Mouse (Mus musculus) layer of hippocampus, postnatal 10 days (tissue): ENCODE data around the gene Olfr533. TPM values are rescaled to one million over a fixed set of nuclear protein-coding genes. Genes with fewer than 3 reads are reported as not detected.
"Not testable (repeated sequence)": the region's sequence is repeated elsewhere in the genome, so short reads cannot be mapped to it uniquely, and the experiment has no call there.

Experiments used
- DNase-seq, 2 experiments: peaks; one replicate each; pipeline ENCODE4 v3.0.0; 2021; ENCODE audit warnings: low spot score in 2 of 2
- long read RNA-seq: library from polyadenylated mRNA; stranded (forward); transcript quantifications from one replicate; pipeline ENCODE4 v2.0.0, GENCODE M21; 2023
- total RNA-seq, 2 experiments: library from RNA; stranded (reverse); gene quantifications; 2 replicates each; pipeline ENCODE4 v1.2.3; 2021

Olfr533 gene
- not detected for total RNA-seq
- long read RNA-seq: 0 reads

DNA sequence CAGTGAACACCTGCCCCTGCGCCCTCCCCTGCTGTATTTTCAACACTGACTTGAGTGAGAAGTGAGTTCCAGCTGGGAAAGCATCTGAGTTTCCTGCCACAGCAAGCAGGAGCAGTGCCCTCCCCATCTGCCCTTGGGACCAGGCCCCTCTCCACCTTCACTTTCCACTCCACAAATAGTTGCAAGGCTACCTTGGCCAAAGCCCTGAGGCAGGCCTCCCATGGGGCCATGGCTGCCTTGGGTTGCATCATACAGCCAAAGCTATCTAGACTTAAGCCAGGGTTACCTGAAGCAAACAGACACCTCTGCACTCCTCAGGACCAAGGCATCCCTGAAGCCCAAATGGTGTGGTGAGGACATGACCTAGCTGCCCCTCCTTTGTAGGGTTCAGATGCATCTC is at the start of gene Olfr533:
TSS of gene Olfr533 (plus strand) at position 301 of the 400 bp plus-strand sequence.
- DNase-seq: not testable (repeated sequence)

- DNase-seq: no peak
Observed at GRCm38 (mm10) chr7:140421539-140421938, 41.6 kb upstream of the Olfr533 start, which contains the start of gene Olfr532. Olfr532 (minus strand) TSS chr7:140421639.

DNA sequence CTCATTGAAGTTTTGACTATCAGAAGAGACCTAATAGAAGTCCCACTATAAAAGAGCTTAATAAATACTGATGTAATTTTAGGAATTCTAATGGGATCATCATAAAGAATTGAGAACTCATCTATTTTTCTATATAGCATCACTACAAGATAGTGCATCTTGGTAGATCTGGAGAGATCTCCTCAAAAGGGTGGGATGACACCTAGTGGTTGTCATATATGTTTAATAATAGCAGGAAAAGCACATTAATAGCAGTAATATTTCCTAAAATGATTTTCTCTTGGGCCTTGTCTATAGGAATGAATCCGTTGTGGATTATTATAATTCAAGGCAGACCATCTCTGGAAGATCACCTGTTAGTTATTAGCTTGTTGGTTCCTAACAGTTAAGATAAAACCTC is 20.0 kb upstream of the Olfr533 start:
- DNase-seq: no peak

GRCm38 (mm10) chr7:140477886-140478285 is 14.7 kb downstream of the Olfr533 start:
- no peak for DNase-seq

DNA sequence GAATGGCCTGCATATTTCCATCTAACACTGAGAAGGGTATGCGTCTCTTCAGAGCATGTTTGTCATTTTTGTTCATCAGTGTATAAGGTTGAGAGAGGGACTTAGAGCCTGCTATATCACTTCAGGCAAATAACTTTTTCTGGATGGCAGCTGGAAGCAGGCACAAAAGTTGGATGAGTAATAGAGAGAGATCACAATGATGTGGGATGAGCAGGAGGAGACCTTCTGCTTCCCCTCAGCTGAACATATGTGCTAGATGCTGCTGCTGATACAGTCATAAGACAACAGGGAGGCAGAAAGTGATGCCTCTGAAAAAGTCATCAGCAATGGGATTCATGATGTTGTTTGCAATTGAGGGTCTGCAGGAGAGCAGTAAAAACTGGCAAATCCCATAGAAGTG is 15.6 kb downstream of the Olfr533 start:
- peak; percentile 13 to 24 for DNase-seq

DNA sequence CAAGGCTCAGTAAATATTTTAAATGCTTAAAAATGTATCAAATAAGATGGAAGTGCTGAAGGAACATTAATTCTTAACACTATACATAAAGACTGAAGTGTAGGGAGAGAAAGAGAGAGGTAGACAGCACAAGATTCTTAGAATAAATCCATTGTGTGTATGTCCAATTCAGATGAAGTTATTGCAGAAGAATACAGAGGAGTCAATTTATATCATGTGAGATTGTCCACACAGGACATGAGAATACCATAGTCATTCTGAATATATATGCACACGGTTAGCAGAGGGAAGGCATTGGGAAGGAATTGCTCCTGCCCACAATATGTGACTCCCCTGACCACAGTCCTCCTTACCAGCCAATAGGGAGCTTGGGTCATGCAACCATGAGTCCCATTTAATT is 20.7 kb downstream of the Olfr533 start, which contains the start of gene Olfr535:
TSS of gene Olfr535 (plus strand) at position 301 of the 400 bp plus-strand sequence.
- no peak for DNase-seq

- no peak for DNase-seq
Observed at GRCm38 (mm10) chr7:140488981-140489380, 25.8 kb downstream of the Olfr533 start.

DNA sequence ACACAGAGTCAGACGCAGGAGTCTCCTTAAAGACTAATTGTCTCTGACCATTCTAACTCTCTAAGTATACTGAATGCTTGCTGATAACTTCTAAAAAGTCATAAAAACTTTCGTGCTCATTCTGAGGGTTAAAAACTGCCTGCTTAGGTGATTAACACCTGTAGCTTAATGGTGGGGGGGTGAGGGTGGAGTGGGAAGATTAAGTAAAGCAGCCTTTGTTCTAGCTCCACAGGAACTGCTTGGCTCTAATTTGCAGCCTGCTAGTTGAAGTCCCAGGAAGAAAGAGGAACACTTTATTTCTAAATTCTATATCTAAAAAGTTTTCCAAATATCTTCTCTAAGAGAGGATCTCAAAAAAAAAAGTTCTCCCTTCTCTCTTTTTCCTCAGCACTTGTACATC is 31.1 kb downstream of the Olfr533 start:
- no peak for DNase-seq

- DNase-seq: no peak
Observed at GRCm38 (mm10) chr7:140494702-140495101, 31.5 kb downstream of the Olfr533 start.

DNA sequence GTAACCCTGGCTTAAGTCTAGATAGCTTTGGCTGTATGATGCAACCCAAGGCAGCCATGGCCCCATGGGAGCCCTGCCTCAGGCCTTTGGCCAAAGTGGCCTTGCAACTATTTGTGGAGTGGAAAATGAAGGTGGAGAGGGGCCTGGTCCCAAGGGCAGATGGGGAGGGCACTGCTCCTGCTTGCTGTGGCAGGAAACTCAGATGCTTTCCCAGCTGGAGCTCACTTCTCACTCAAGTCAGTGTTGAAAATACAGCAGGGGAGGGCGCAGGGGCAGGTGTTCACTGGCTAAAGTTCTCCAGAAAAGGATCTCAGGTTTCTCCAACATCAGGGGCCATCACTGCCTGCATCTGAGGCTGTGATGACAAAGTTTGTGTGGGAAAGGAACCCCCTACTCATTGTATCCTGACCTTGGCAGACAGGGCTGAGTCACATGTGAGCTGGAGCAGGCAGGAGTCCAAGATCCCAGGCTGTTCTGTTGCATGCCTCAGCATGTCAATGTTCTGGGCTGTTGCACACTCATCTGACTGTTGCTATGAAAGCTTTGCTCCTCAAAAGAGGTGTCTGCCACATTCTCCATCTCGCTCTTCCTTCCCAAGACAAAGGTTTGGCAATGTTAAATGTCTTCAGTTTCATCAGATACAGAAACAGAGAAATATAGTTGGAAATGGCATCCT is 44.3 kb downstream of the Olfr533 start, which contains the start of gene Olfr536:
TSS of gene Olfr536 (minus strand) at position 51 of the 676 bp plus-strand sequence.
- DNase-seq: peak; percentile 38 to 41

Other genes with a start within 250 kb of the Olfr533 start
- under 1 TPM; 0.64 to 0.78 TPM for gene Cd163l1, start 245.1 kb upstream of the Olfr533 start, total RNA-seq
- under 1 TPM; 0.18 to 0.20 TPM for gene 5830411N06Rik, start 216.1 kb upstream of the Olfr533 start, total RNA-seq
- gene Olfr525, start 142.5 kb upstream of the Olfr533 start, total RNA-seq: not detected
- not detected for gene Olfr527, start 129.4 kb upstream of the Olfr533 start, total RNA-seq
- gene Olfr60, start 101.7 kb upstream of the Olfr533 start, total RNA-seq: not detected
- gene Olfr530, start 87.0 kb upstream of the Olfr533 start, total RNA-seq: not detected
- gene Olfr531, start 60.5 kb upstream of the Olfr533 start, total RNA-seq: not detected
- gene Olfr532, start 41.7 kb upstream of the Olfr533 start, total RNA-seq: not detected
- gene Olfr535, start 20.8 kb downstream of the Olfr533 start, total RNA-seq: not detected
- gene Olfr536, start 44.0 kb downstream of the Olfr533 start, total RNA-seq: not detected
- gene Olfr538, start 104.5 kb downstream of the Olfr533 start, total RNA-seq: not detected
- gene Olfr46, start 137.9 kb downstream of the Olfr533 start, total RNA-seq: under 1 TPM; 0.09 to 0.18 TPM
- not detected for gene Olfr61, start 165.6 kb downstream of the Olfr533 start, total RNA-seq
- not detected for gene Olfr53, start 183.1 kb downstream of the Olfr533 start, total RNA-seq
- under 1 TPM; 0.09 to 0.14 TPM for gene Olfr539, start 196.6 kb downstream of the Olfr533 start, total RNA-seq
- gene Olfr45, start 218.6 kb downstream of the Olfr533 start, total RNA-seq: under 1 TPM in 1 of 2 experiments, not detected in 1; 0.11 TPM
- gene Olfr541, start 233.9 kb downstream of the Olfr533 start, total RNA-seq: not detected